Mouse (Mus musculus) adrenal gland, adult 2 months (tissue): ENCODE data around the gene Faxc. TPM values are rescaled to one million over a fixed set of nuclear protein-coding genes. Genes with fewer than 3 reads are reported as not detected.

Experiments used
- DNase-seq: peaks from one replicate; pipeline ENCODE4 v3.0.0; 2021
- polyA plus RNA-seq: library from polyadenylated mRNA; depleted of rRNA; stranded (reverse); fragments of >200 nt; gene quantifications from 2 replicates; pipeline ENCODE4 v1.2.3, GENCODE M21; 2012; rRNA removed
- total RNA-seq, 2 experiments: library from RNA; stranded (reverse); gene quantifications; 2 replicates each; pipeline ENCODE4 v1.2.3; 2021

Gene Faxc
- total and polyA plus RNA-seq, 3 experiments = 1.0 to 5.8 (median 3.2) TPM

- no peak for DNase-seq
These were observed 98.8 kb downstream of the Faxc start for GRCm38 (mm10) chr4:22029951-22030350.

Other genes with a start within 250 kb of the Faxc start
- not detected for gene Prdm13, start 245.4 kb upstream of the Faxc start, total RNA-seq
- gene Prdm13, start 245.4 kb upstream of the Faxc start, polyA plus RNA-seq = 0.03 TPM in 1 of 2 replicates, not detected in the other
- 10 to 100 TPM; 18.5 to 26.9 TPM for gene Ccnc, start 203.6 kb upstream of the Faxc start, total RNA-seq
- 2.4 and 2.7 TPM in 2 replicates for gene Ccnc, start 203.6 kb upstream of the Faxc start, polyA plus RNA-seq
- 10 to 100 TPM; 17.0 to 21.0 TPM for gene Usp45, start 164.2 kb upstream of the Faxc start, total RNA-seq
- 2.4 and 2.9 TPM in 2 replicates for gene Usp45, start 164.2 kb upstream of the Faxc start, polyA plus RNA-seq
- 10 to 100 TPM in 1 of 2 experiments, 1 to 10 TPM in 1; 8.9 to 12.2 TPM for gene Tstd3, start 164.1 kb upstream of the Faxc start, total RNA-seq
- 0.54 and 0.56 TPM in 2 replicates for gene Tstd3, start 164.1 kb upstream of the Faxc start, polyA plus RNA-seq
- 100 to 1,000 TPM in 1 of 2 experiments, 10 to 100 TPM in 1; 75.0 to 105 TPM for gene Pnisr, start 83.7 kb upstream of the Faxc start, total RNA-seq
- 17.0 and 30.9 TPM in 2 replicates for gene Pnisr, start 83.7 kb upstream of the Faxc start, polyA plus RNA-seq
- 10 to 100 TPM; 14.5 to 22.7 TPM for gene Coq3, start 51.7 kb upstream of the Faxc start, total RNA-seq
- gene Coq3, start 51.7 kb upstream of the Faxc start, polyA plus RNA-seq = 1.6 TPM in 2 replicates